Mouse (Mus musculus) bone marrow macrophage, adult 2 months (primary cell): ENCODE measurements around the gene Nod1. TPM values are rescaled to one million over a fixed set of nuclear protein-coding genes. Genes with fewer than 3 reads are reported as not detected.

Experiments
- H3K27ac ChIP-seq: 2 replicates; pipeline ENCODE4 v1.5.1; 2012; ENCODE audit warnings: low read depth, low read length; ENCODE audit not compliant: insufficient read depth
- H3K4me1 ChIP-seq: 2 replicates; pipeline ENCODE4 v1.6.1; 2012; ENCODE audit warnings: low read length; ENCODE audit not compliant: control insufficient read depth, insufficient read depth
- H3K4me3 ChIP-seq: 2 replicates; pipeline ENCODE4 v1.5.1; 2012; ENCODE audit warnings: mild to moderate bottlenecking, low read length, moderate library complexity; ENCODE audit not compliant: insufficient read depth
- CTCF ChIP-seq: IDR thresholded peaks from 2 replicates; pipeline ENCODE4 v1.5.1; 2012; ENCODE audit warnings: low read depth, mild to moderate bottlenecking, low read length, moderate library complexity
- POLR2A ChIP-seq: IDR thresholded peaks from 2 replicates; pipeline ENCODE4 v1.6.1; 2012; ENCODE audit warnings: mild to moderate bottlenecking, low read depth, low read length, borderline replicate concordance
- polyA plus RNA-seq: library from polyadenylated mRNA; stranded (reverse); fragments of >200 nt; gene quantifications from 2 replicates; pipeline ENCODE4 v1.2.4, GENCODE M21; 2012; ENCODE audit not compliant: missing spikeins, insufficient read depth, insufficient read length

The Nod1 gene
- polyA plus RNA-seq, 1 experiment = 23.9 TPM

DNA sequence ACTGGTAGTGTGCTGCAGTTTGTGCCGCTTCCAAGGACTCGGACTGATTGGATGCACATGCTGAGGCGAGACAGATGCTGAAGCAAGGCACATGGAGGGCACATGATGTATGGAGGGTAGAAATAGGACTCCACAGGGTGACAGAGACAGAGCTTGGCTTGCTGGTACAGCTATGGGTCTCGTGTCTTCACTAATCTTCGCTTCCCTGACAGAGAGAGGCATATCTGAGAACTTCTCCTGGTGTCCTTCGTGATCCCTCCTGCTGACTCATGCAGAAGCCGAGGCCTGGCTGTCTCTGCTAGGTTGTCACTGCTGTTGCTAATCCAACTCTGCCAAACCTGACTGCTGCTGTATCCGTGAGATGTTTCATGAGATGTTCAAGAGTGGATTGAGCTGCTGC is 36.0 kb upstream of the Nod1 start:
- H3K4me3 ChIP-seq = no peak overlapping the region
- TF ChIP-seq POLR2A = no peak
- no peak for TF ChIP-seq CTCF
- no peak overlapping the region for H3K27ac ChIP-seq

GRCm38 (mm10) chr6:55003559-55003958 is 31.1 kb upstream of the Nod1 start:
- H3K27ac ChIP-seq = no peak overlapping the region
- no peak for TF ChIP-seq POLR2A
- TF ChIP-seq CTCF = no peak
- peaks cover 4% of the 10 kb centered on the region; the same call in 1 of the 2 replicates for H3K4me1 ChIP-seq
- H3K4me3 ChIP-seq = no peak overlapping the region

More for the DNA sequence above, 36.0 kb upstream of the Nod1 start:
- peaks cover 3% of the 10 kb centered on the region; the same call in 1 of the 2 replicates for H3K4me1 ChIP-seq

DNA sequence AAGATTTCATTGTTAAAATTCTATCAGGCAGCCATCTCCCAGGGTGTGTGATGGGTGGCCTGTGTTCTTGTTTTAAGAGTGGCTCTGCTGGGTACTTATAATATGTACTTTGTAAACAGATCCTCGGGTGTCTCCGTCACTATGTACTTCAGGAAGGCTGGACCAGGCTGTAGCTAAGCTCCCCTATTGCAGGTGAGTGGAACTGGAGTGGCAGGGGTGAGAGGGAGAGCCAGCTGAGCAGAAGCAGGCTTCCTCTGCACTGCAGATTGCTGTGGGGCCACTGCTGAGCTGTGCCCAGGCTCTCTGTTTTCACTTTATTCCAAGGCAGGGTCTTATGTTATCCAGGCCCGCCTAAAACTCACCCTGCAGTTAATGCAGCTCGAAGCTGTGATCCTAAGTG is 30.0 kb upstream of the Nod1 start:
- TF ChIP-seq POLR2A = no peak
- no peak for TF ChIP-seq CTCF
- Histone ChIP-seq H3K4me3 (no peak overlapping the region), H3K27ac (no peak overlapping the region), H3K4me1 (peaks cover 4% of the 10 kb centered on the region; the same call in 1 of the 2 replicates)

DNA sequence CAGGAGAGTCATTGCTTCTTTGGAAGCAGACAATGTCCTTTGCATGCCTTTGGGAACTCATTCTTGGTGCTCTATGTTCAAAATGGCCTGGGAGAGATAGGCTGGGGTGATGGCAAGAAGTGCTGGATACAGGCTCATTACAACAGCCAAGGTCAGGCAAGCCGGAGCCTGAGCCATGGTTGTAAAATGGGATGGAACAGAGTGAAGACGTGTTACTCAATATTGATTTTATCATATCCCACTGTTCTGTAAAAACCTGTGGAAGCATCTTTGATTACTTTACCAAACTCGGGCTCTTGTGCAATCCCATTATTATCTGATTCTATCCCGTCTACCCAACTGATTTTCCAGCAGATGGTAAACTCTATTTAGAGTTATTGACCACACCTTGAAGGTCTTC is 28.9 kb upstream of the Nod1 start:
- Histone ChIP-seq H3K27ac (no peak overlapping the region), H3K4me3 (no peak overlapping the region), H3K4me1 (peaks cover 4% of the 10 kb centered on the region; the same call in 1 of the 2 replicates)
- TF ChIP-seq POLR2A (no peak), CTCF (no peak)

GRCm38 (mm10) chr6:54997726-54998125 is 25.3 kb upstream of the Nod1 start:
- peaks cover 5% of the 10 kb centered on the region for H3K4me1 ChIP-seq
- no peak overlapping the region for H3K4me3 ChIP-seq
- TF ChIP-seq POLR2A (no peak), CTCF (no peak)
- H3K27ac ChIP-seq = no peak overlapping the region

DNA sequence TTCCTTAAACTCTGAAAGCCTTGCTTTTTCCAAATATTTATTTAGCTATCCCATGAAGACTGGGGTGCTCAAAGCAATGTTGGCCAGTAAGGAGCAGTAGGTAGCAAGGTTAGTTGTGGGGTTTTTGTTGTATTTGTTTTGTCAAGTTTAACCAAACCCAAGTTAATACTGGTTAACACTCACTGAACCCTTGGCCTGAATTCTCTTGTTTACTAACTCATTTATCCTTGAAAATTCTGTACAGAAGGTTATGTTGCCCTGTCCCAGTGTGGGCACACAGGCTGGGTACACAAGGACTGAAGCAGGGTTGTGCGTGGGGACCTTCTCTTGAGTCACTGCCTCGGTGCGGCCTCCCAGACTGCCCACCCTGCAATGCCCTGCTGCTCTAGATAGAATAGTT is 23.9 kb upstream of the Nod1 start:
- H3K27ac ChIP-seq = no peak overlapping the region
- H3K4me1 ChIP-seq = peaks cover 11% of the 10 kb centered on the region
- H3K4me3 ChIP-seq = no peak overlapping the region
- TF ChIP-seq CTCF (no peak), POLR2A (no peak)

GRCm38 (mm10) chr6:54992734-54993260 is 20.4 kb upstream of the Nod1 start, which contains the start of gene Ggct:
Gene Ggct (minus strand): TSS chr6:54992950.
- TF ChIP-seq CTCF (peak; percentile 32; the same call in 1 of the 2 replicates), POLR2A (no peak)
- Histone ChIP-seq H3K27ac (peak within 1 kb of the TSS; percentile 16), H3K4me1 (peaks cover 11% of the 10 kb centered on the region), H3K4me3 (peak within 1 kb of the TSS; percentile 68)

- Histone ChIP-seq H3K4me3 (peak overlapping the region; percentile 62), H3K4me1 (peaks cover 11% of the 10 kb centered on the region), H3K27ac (no peak overlapping the region)
- TF ChIP-seq POLR2A (no peak), CTCF (no peak)
Measured at GRCm38 (mm10) chr6:54992141-54992540, 19.7 kb upstream of the Nod1 start.

- no peak overlapping the region for H3K4me3 ChIP-seq
- TF ChIP-seq POLR2A (no peak), CTCF (no peak)
- H3K4me1 ChIP-seq = peaks cover 11% of the 10 kb centered on the region
- no peak overlapping the region for H3K27ac ChIP-seq
Measured at GRCm38 (mm10) chr6:54991189-54991588, 18.8 kb upstream of the Nod1 start.

- H3K4me1 ChIP-seq = peaks cover 6% of the 10 kb centered on the region
- no peak overlapping the region for H3K27ac ChIP-seq
- H3K4me3 ChIP-seq = no peak overlapping the region
- TF ChIP-seq POLR2A = no peak
- no peak for TF ChIP-seq CTCF
Measured at GRCm38 (mm10) chr6:54988141-54988540, 15.7 kb upstream of the Nod1 start.

- H3K4me3 ChIP-seq = no peak overlapping the region
- H3K27ac ChIP-seq = no peak overlapping the region
- no peak for TF ChIP-seq CTCF
- no peak for TF ChIP-seq POLR2A
- H3K4me1 ChIP-seq = no peaks in the 10 kb centered on the region
Measured at GRCm38 (mm10) chr6:54984096-54984495, 11.7 kb upstream of the Nod1 start.
